ENCODE assay signal across 9 mouse cellular contexts in the genomic region with DNA sequence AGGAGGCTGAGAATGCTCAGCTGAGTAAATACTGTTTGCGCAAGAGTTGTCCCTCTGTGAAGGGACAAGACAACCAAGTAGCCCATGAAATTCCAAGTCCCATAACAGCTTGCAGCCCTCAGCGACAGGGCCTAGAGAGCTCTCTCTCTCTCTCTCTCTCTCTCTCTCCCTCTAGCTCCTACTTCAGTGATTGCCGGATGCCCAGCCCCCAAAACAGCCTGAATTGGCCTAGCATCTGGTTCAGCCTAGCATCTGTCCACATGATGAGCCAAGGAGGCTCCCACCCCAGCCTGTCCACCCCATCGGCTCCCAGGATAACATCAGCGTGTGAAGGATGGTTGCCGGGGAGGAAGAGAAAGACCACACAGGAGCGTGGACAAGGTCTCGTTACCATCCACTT.
A peak's percentile ranks its signal among the peaks of the same experiment; 100 is the strongest.
DNase-seq lines count a peak whose midpoint lies in the region; ATAC-seq and TF ChIP-seq lines count a peak whose summit lies in the region.
"Had no signal": no experiment of that assay in that cellular context is flagged by ENCODE, and none has a peak within 500 bp of the region (broad histone marks: within the 10 kb centered on the region; RNA-seq: fewer than 3 reads in every experiment).

No protein-coding gene starts in this region.

- no peak for ATAC-seq in forebrain, embryonic 13.5 days
- no peak for ATAC-seq in forebrain, embryonic 16.5 days
- no peak for ATAC-seq in limb, embryonic 13.5 days (ENCODE audit: low FRiP score, low read depth)
- ATAC-seq in limb, embryonic 14.5 days (ENCODE audit: low FRiP score, low read depth), result no peak
- no peak for ATAC-seq in neural tube, embryonic 12.5 days (ENCODE audit: low FRiP score, low read depth)

- H3K36me3 ChIP-seq in forebrain, embryonic 13.5 days (ENCODE audit: poor library complexity, severe bottlenecking), result no peaks in the 10 kb centered on the region
- H3K36me3 ChIP-seq in forebrain, embryonic 16.5 days (ENCODE audit: control insufficient read depth, insufficient read depth), result no peaks in the 10 kb centered on the region
- H3K36me3 ChIP-seq in limb, embryonic 13.5 days, result peaks cover 5% of the 10 kb centered on the region; the same call in 1 of the 2 replicates
- peaks cover 22% of the 10 kb centered on the region for H3K36me3 ChIP-seq in limb, embryonic 10.5 days
- 0 out of 2 replicates have a peak, but pooled peaks cover 3% of the 10 kb centered on the region for H3K36me3 ChIP-seq in limb, embryonic 14.5 days (ENCODE audit: control insufficient read depth, insufficient read depth, low read length)
- no peaks in the 10 kb centered on the region for H3K36me3 ChIP-seq in neural tube, embryonic 12.5 days
- H3K36me3 ChIP-seq: limb, embryonic 15.5 days had no signal

- no peak overlapping the region for H3K9ac ChIP-seq in forebrain, embryonic 13.5 days
- no peak overlapping the region for H3K9ac ChIP-seq in forebrain, embryonic 16.5 days (replicated peaks; ENCODE audit: low read depth, low read length)
- H3K9ac ChIP-seq in limb, embryonic 13.5 days, result 0 out of 2 replicates have a peak overlapping the region, but pooled peaks have one; percentile 9
- H3K9ac ChIP-seq in limb, embryonic 14.5 days (ENCODE audit: low read depth, low read length, severe bottlenecking), result 0 out of 2 replicates have a peak overlapping the region, but pooled peaks have one; percentile 18
- H3K9ac ChIP-seq in neural tube, embryonic 12.5 days, result peak overlapping the region; percentile 17; the same call in 1 of the 2 replicates
- H3K9ac ChIP-seq: limb, embryonic 15.5 days had no signal

- no peaks in the 10 kb centered on the region for H3K9me3 ChIP-seq in forebrain, embryonic 13.5 days (replicated peaks)
- H3K9me3 ChIP-seq in forebrain, embryonic 16.5 days (ENCODE audit: control insufficient read depth, low read length), result no peaks in the 10 kb centered on the region
- H3K9me3 ChIP-seq in limb, embryonic 13.5 days, result no peaks in the 10 kb centered on the region
- no peaks in the 10 kb centered on the region for H3K9me3 ChIP-seq in limb, embryonic 10.5 days (replicated peaks)
- H3K9me3 ChIP-seq in limb, embryonic 14.5 days (ENCODE audit: control insufficient read depth, low read length), result 0 out of 2 replicates have a peak, but pooled peaks cover 2% of the 10 kb centered on the region
- H3K9me3 ChIP-seq in neural tube, embryonic 12.5 days, result no peaks in the 10 kb centered on the region
- H3K9me3 ChIP-seq: limb, embryonic 15.5 days had no signal

- H3K27me3 ChIP-seq in forebrain, embryonic 13.5 days, result no peaks in the 10 kb centered on the region
- H3K27me3 ChIP-seq in forebrain, embryonic 16.5 days (replicated peaks; ENCODE audit: control insufficient read depth, insufficient read depth, low read length), result no peaks in the 10 kb centered on the region
- H3K27me3 ChIP-seq in limb, embryonic 13.5 days, result no peaks in the 10 kb centered on the region
- no peaks in the 10 kb centered on the region for H3K27me3 ChIP-seq in limb, embryonic 10.5 days (ENCODE audit: low read depth, poor library complexity, severe bottlenecking)
- H3K27me3 ChIP-seq in limb, embryonic 14.5 days (ENCODE audit: control insufficient read depth, insufficient read depth, low read length), result no peaks in the 10 kb centered on the region
- H3K27me3 ChIP-seq in neural tube, embryonic 12.5 days (replicated peaks), result no peaks in the 10 kb centered on the region
- H3K27me3 ChIP-seq: limb, embryonic 15.5 days had no signal

- no peak for DNase-seq in limb, embryonic 10.5 days (ENCODE audit: low spot score)
- no peak for DNase-seq in limb, embryonic 14.5 days (ENCODE audit: low spot score)
- DNase-seq in right cerebral cortex, postnatal 10 days (ENCODE audit: low spot score in 2 of 2), result no peak
- DNase-seq in ovary, postnatal 36 days (ENCODE audit: low spot score), result no peak

- H3K4me2 ChIP-seq in forebrain, embryonic 13.5 days, result no peak overlapping the region
- no peak overlapping the region for H3K4me2 ChIP-seq in forebrain, embryonic 16.5 days (ENCODE audit: low read length)
- H3K4me2 ChIP-seq in limb, embryonic 13.5 days (replicated peaks), result no peak overlapping the region
- no peak overlapping the region for H3K4me2 ChIP-seq in limb, embryonic 14.5 days (replicated peaks; ENCODE audit: low read depth, low read length, severe bottlenecking)
- no peak overlapping the region for H3K4me2 ChIP-seq in neural tube, embryonic 12.5 days (replicated peaks)
- H3K4me2 ChIP-seq: limb, embryonic 15.5 days had no signal

- no peak overlapping the region for H3K4me3 ChIP-seq in forebrain, embryonic 13.5 days
- no peak overlapping the region for H3K4me3 ChIP-seq in forebrain, embryonic 16.5 days (replicated peaks; ENCODE audit: low read length)
- no peak overlapping the region for H3K4me3 ChIP-seq in limb, embryonic 13.5 days
- no peak overlapping the region for H3K4me3 ChIP-seq in limb, embryonic 10.5 days
- no peak overlapping the region for H3K4me3 ChIP-seq in limb, embryonic 14.5 days (replicated peaks; ENCODE audit: low read length)
- no peak overlapping the region for H3K4me3 ChIP-seq in neural tube, embryonic 12.5 days
- H3K4me3 ChIP-seq: limb, embryonic 15.5 days had no signal

- H3K4me1 ChIP-seq in forebrain, embryonic 13.5 days, result peaks cover 8% of the 10 kb centered on the region
- H3K4me1 ChIP-seq in forebrain, embryonic 16.5 days (replicated peaks; ENCODE audit: control insufficient read depth, insufficient read depth, low read length), result peaks cover 7% of the 10 kb centered on the region
- H3K4me1 ChIP-seq in limb, embryonic 13.5 days, result peaks cover 11% of the 10 kb centered on the region
- H3K4me1 ChIP-seq in limb, embryonic 10.5 days, result peaks cover 46% of the 10 kb centered on the region
- H3K4me1 ChIP-seq in limb, embryonic 14.5 days (ENCODE audit: control insufficient read depth, insufficient read depth, low read length), result peaks cover 4% of the 10 kb centered on the region; the same call in 1 of the 2 replicates
- peaks cover 18% of the 10 kb centered on the region for H3K4me1 ChIP-seq in neural tube, embryonic 12.5 days

- peak overlapping the region; percentile 35; the same call in 1 of the 2 replicates for H3K27ac ChIP-seq in forebrain, embryonic 13.5 days
- H3K27ac ChIP-seq in forebrain, embryonic 16.5 days (ENCODE audit: low read length), result no peak overlapping the region
- no peak overlapping the region for H3K27ac ChIP-seq in limb, embryonic 13.5 days
- H3K27ac ChIP-seq in limb, embryonic 10.5 days, result no peak overlapping the region
- H3K27ac ChIP-seq in limb, embryonic 14.5 days (replicated peaks; ENCODE audit: low read depth, low read length), result no peak overlapping the region
- no peak overlapping the region for H3K27ac ChIP-seq in neural tube, embryonic 12.5 days
- H3K27ac ChIP-seq: limb, embryonic 15.5 days had no signal

- 53% methylated on average over 8 of the region's 8 CpGs for WGBS in forebrain, embryonic 13.5 days
- WGBS in forebrain, embryonic 16.5 days, result 61% methylated on average over 8 of the region's 8 CpGs
- WGBS in limb, embryonic 13.5 days, result 34% methylated on average over 8 of the region's 8 CpGs
- WGBS in limb, embryonic 10.5 days, result 35% methylated on average over 8 of the region's 8 CpGs
- WGBS in limb, embryonic 14.5 days, result 29% methylated on average over 8 of the region's 8 CpGs
- 31% methylated on average over 8 of the region's 8 CpGs for WGBS in neural tube, embryonic 12.5 days

- no peak for TF ChIP-seq POLR2A in limb, embryonic 14.5 days (IDR thresholded peaks at IDR 0.05; ENCODE audit: borderline replicate concordance, extremely low read depth, insufficient read depth, insufficient read length)

Comparison
In these comparisons a context has a peak if more than half of its experiments do, and no peak if none do; other contexts are left out.
1. H3K9ac ChIP-seq: peak in limb, embryonic 13.5 days (single experiment), limb, embryonic 14.5 days (single experiment) and neural tube, embryonic 12.5 days (single experiment); none in forebrain, embryonic 13.5 days (single experiment) and forebrain, embryonic 16.5 days (single experiment).